Mouse (Mus musculus) gastrocnemius, postnatal 10 days (tissue): ENCODE data around the gene Gm49340. TPM values are rescaled to one million over a fixed set of nuclear protein-coding genes. Genes with fewer than 3 reads are reported as not detected.

Experiments
- total RNA-seq, 2 experiments: library from RNA; stranded (reverse); gene quantifications; 2 replicates each; pipeline ENCODE4 v1.2.3; 2021

Gm49340 gene
- total RNA-seq, 2 experiments from 2014 or later: not detected

Other genes with a start within 250 kb of the Gm49340 start
- gene Itgae, start 239.2 kb upstream of the Gm49340 start, total RNA-seq: under 1 TPM; 0.05 to 0.20 TPM
- 1 to 10 TPM; 1.7 to 2.0 TPM for gene Haspin, start 191.4 kb upstream of the Gm49340 start, total RNA-seq
- gene P2rx5, start 169.3 kb upstream of the Gm49340 start, total RNA-seq: 1 to 10 TPM; 6.0 to 7.2 TPM
- gene Emc6, start 152.7 kb upstream of the Gm49340 start, total RNA-seq: 10 to 100 TPM; 70.7 to 81.6 TPM
- gene Tax1bp3, start 152.7 kb upstream of the Gm49340 start, total RNA-seq: 10 to 100 TPM; 30.2 to 32.3 TPM
- gene Ctns, start 130.7 kb upstream of the Gm49340 start, total RNA-seq: 10 to 100 TPM in 1 of 2 experiments, 1 to 10 TPM in 1; 9.4 to 12.1 TPM
- 1 to 10 TPM; 1.9 TPM for gene Shpk, start 130.3 kb upstream of the Gm49340 start, total RNA-seq
- gene Trpv1, start 95.4 kb upstream of the Gm49340 start, total RNA-seq: under 1 TPM in 1 of 2 experiments, not detected in 1; 0.16 TPM
- under 1 TPM; 0.05 to 0.07 TPM for gene Trpv3, start 62.4 kb upstream of the Gm49340 start, total RNA-seq
- gene Aspa, start 145 bp upstream of the Gm49340 start, total RNA-seq: 1 to 10 TPM; 1.5 to 2.2 TPM
- gene Spata22, start within 50 bp of the Gm49340 start, total RNA-seq: not detected
- not detected for gene Olfr20, start 21.0 kb downstream of the Gm49340 start, total RNA-seq
- not detected for gene Olfr376, start 41.5 kb downstream of the Gm49340 start, total RNA-seq
- gene Olfr1, start 69.9 kb downstream of the Gm49340 start, total RNA-seq: not detected
- gene Olfr378, start 98.7 kb downstream of the Gm49340 start, total RNA-seq: not detected
- gene Olfr380, start 127.8 kb downstream of the Gm49340 start, total RNA-seq: not detected
- gene Olfr381, start 161.9 kb downstream of the Gm49340 start, total RNA-seq: not detected
- not detected for gene Olfr382, start 187.5 kb downstream of the Gm49340 start, total RNA-seq